Mouse (Mus musculus) G1E (cell line): ENCODE data around the gene Ski.

ENCODE experiments used
- CTCF ChIP-seq: IDR thresholded peaks from 2 replicates; pipeline ENCODE4 v1.5.1; 2012; ENCODE audit warnings: low read depth, low read length, inconsistent platforms, mixed read lengths
- GATA1 ChIP-seq: IDR thresholded peaks from 2 replicates; pipeline ENCODE4 v1.6.1; 2012; ENCODE audit warnings: borderline replicate concordance, low read length, inconsistent platforms, mixed read lengths
- GATA2 ChIP-seq: IDR thresholded peaks from 2 replicates; pipeline ENCODE4 v1.6.1; 2012; ENCODE audit warnings: low read depth, low read length, inconsistent platforms, borderline replicate concordance

DNA sequence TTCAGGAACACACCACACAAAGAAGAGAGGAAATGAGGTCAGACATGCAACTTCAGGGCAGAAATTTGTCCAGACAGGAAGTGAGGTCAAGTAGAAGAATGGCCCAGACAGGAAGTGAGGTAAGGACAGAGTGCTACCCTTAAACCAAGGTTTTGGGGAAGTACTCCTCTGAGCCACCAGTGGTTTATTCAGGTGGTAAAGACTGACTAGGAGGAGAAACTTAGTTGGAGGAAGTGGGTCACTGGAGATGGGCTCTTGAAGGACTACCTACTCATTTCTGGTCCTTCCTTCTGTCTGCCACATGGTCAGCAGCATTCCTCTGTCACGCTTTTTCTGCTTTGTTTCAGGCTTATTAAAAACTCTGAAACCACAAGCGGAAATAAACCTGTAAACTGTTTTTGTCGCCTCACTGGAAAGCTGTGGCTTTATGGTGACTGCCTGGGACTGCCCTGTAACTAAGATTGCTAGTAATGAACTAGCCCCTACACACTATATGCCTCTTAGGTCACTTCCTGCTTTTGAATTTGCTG, 21.5 kb downstream of the Ski start:
- no peak for TF ChIP-seq CTCF
- TF ChIP-seq GATA2 = no peak
- TF ChIP-seq GATA1 = no peak
